16 mouse cellular contexts compared by ENCODE assay signal in the genomic region with DNA sequence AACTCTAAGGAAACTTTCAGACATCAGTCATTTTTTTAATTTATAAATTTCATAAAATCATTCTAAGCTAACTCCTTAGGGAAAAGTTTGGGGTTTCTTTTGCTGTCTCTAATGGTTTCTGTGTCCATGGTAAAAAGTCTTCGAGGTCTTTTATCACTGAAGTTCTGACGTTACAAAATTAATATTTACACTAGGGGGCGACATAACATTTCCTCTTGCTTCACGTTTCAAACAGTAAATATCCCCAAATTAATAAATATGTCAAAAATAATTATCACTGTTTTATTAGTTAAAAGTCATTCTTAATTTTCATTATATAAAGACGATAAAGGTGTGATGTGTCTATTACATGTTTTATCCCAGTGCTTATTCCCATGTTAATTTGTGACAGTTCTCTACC. TPM values are rescaled to one million over a fixed set of nuclear protein-coding genes. Genes with fewer than 3 reads are reported as not detected.
DNase-seq lines count a peak whose midpoint lies in the region; ATAC-seq and TF ChIP-seq lines count a peak whose summit lies in the region.
"Had no signal": no experiment of that assay in that cellular context is flagged by ENCODE, and none has a peak within 500 bp of the region (broad histone marks: within the 10 kb centered on the region; RNA-seq: fewer than 3 reads in every experiment).

No protein-coding gene starts in this region.

- ATAC-seq in cerebellum, adult (ENCODE audit: insufficient number of reproducible peaks, low FRiP score, low TSS enrichment): no peak
- ATAC-seq in intestine, postnatal 0 days: no peak
- ATAC-seq in intestine, embryonic 16.5 days: no peak
- ATAC-seq in midbrain, postnatal 0 days (ENCODE audit: low FRiP score): no peak
- ATAC-seq in midbrain, embryonic 15.5 days (replicated peaks): no peak
- ATAC-seq in kidney, embryonic 16.5 days (ENCODE audit: low FRiP score, low TSS enrichment): no peak

- H3K27me3 ChIP-seq in intestine, postnatal 0 days (replicated peaks; ENCODE audit: control insufficient read depth, insufficient read depth, low read length): no peaks in the 10 kb centered on the region
- no peaks in the 10 kb centered on the region for H3K27me3 ChIP-seq in intestine, embryonic 16.5 days (replicated peaks; ENCODE audit: control insufficient read depth, insufficient read depth, low read length)
- H3K27me3 ChIP-seq in midbrain, postnatal 0 days (ENCODE audit: insufficient read depth, low read length): no peaks in the 10 kb centered on the region
- H3K27me3 ChIP-seq in midbrain, embryonic 15.5 days (replicated peaks): no peaks in the 10 kb centered on the region
- no peaks in the 10 kb centered on the region for H3K27me3 ChIP-seq in kidney, embryonic 16.5 days (ENCODE audit: insufficient read depth, low read length)

- H3K4me3 ChIP-seq in intestine, postnatal 0 days (ENCODE audit: low read depth, low read length): no peak overlapping the region
- no peak overlapping the region for H3K4me3 ChIP-seq in intestine, embryonic 16.5 days (ENCODE audit: low read length)
- H3K4me3 ChIP-seq in midbrain, postnatal 0 days (ENCODE audit: low read depth, low read length): no peak overlapping the region
- no peak overlapping the region for H3K4me3 ChIP-seq in midbrain, embryonic 15.5 days
- no peak overlapping the region for H3K4me3 ChIP-seq in kidney, embryonic 16.5 days (ENCODE audit: low read length)

- no peak overlapping the region for H3K9ac ChIP-seq in intestine, postnatal 0 days (ENCODE audit: low read depth, low read length)
- H3K9ac ChIP-seq in intestine, embryonic 16.5 days (ENCODE audit: low read depth, low read length): no peak overlapping the region
- no peak overlapping the region for H3K9ac ChIP-seq in midbrain, postnatal 0 days (replicated peaks; ENCODE audit: low read length, poor library complexity, severe bottlenecking)
- no peak overlapping the region for H3K9ac ChIP-seq in midbrain, embryonic 15.5 days
- H3K9ac ChIP-seq in kidney, embryonic 16.5 days (replicated peaks; ENCODE audit: low read length): no peak overlapping the region

- TF ChIP-seq CTCF in intestine, postnatal 0 days (IDR thresholded peaks at IDR 0.05; ENCODE audit: low read depth): peak; percentile 54
- TF ChIP-seq CTCF in midbrain, postnatal 0 days (IDR thresholded peaks at IDR 0.05): peak; percentile 64

- WGBS in intestine, postnatal 0 days: 27% methylated on average over 5 of the region's 5 CpGs
- 28% methylated on average over 5 of the region's 5 CpGs for WGBS in intestine, embryonic 16.5 days
- 36% methylated on average over 5 of the region's 5 CpGs for WGBS in midbrain, postnatal 0 days
- 35% methylated on average over 5 of the region's 5 CpGs for WGBS in midbrain, embryonic 15.5 days
- whole genome bisulfite sequencing in kidney, embryonic 16.5 days: 31% methylated on average over 5 of the region's 5 CpGs

- H3K4me2 ChIP-seq in intestine, postnatal 0 days (replicated peaks; ENCODE audit: low read depth): no peak overlapping the region
- no peak overlapping the region for H3K4me2 ChIP-seq in intestine, embryonic 16.5 days (ENCODE audit: low read depth, low read length)
- no peak overlapping the region for H3K4me2 ChIP-seq in midbrain, postnatal 0 days (ENCODE audit: low read depth, low read length, poor library complexity, severe bottlenecking)
- H3K4me2 ChIP-seq in midbrain, embryonic 15.5 days: no peak overlapping the region
- no peak overlapping the region for H3K4me2 ChIP-seq in kidney, embryonic 16.5 days (replicated peaks; ENCODE audit: low read depth, low read length)

- H3K4me1 ChIP-seq in intestine, postnatal 0 days (replicated peaks; ENCODE audit: control insufficient read depth, insufficient read depth, low read length): no peaks in the 10 kb centered on the region
- no peaks in the 10 kb centered on the region for H3K4me1 ChIP-seq in intestine, embryonic 16.5 days (ENCODE audit: control insufficient read depth, insufficient read depth, low read length)
- H3K4me1 ChIP-seq in midbrain, postnatal 0 days (ENCODE audit: insufficient read depth, low read length): no peaks in the 10 kb centered on the region
- no peaks in the 10 kb centered on the region for H3K4me1 ChIP-seq in midbrain, embryonic 15.5 days
- no peaks in the 10 kb centered on the region for H3K4me1 ChIP-seq in kidney, embryonic 16.5 days (ENCODE audit: insufficient read depth, low read length)

- peak; percentile 49 for DNase-seq in cerebellum, adult 9-10 months
- DNase-seq in midbrain, postnatal 0 days (ENCODE audit: low spot score): peak; percentile 57
- DNase-seq in right cerebral cortex, adult 2 months (ENCODE audit: low spot score in 2 of 2): no peak
- DNase-seq: adrenal gland, adult 2 months; B cell, adult 2 months; heart, postnatal 4 days; kidney, adult 9 months; lung, adult 2 months had no signal

- H3K36me3 ChIP-seq in intestine, postnatal 0 days (ENCODE audit: control insufficient read depth, insufficient read depth): no peaks in the 10 kb centered on the region
- no peaks in the 10 kb centered on the region for H3K36me3 ChIP-seq in intestine, embryonic 16.5 days (ENCODE audit: control insufficient read depth, insufficient read depth, low read length)
- no peaks in the 10 kb centered on the region for H3K36me3 ChIP-seq in midbrain, postnatal 0 days (ENCODE audit: insufficient read depth, low read length)
- no peaks in the 10 kb centered on the region for H3K36me3 ChIP-seq in midbrain, embryonic 15.5 days (replicated peaks)
- no peaks in the 10 kb centered on the region for H3K36me3 ChIP-seq in kidney, embryonic 16.5 days (ENCODE audit: insufficient read depth, low read length)

- H3K27ac ChIP-seq in intestine, postnatal 0 days (ENCODE audit: low read depth, low read length): no peak overlapping the region
- no peak overlapping the region for H3K27ac ChIP-seq in intestine, embryonic 16.5 days (ENCODE audit: low read length)
- no peak overlapping the region for H3K27ac ChIP-seq in midbrain, postnatal 0 days (ENCODE audit: low read depth, low read length)
- H3K27ac ChIP-seq in midbrain, embryonic 15.5 days: no peak overlapping the region
- no peak overlapping the region for H3K27ac ChIP-seq in kidney, embryonic 16.5 days (ENCODE audit: low read length)

- no peaks in the 10 kb centered on the region for H3K9me3 ChIP-seq in intestine, postnatal 0 days (ENCODE audit: control insufficient read depth)
- H3K9me3 ChIP-seq in intestine, embryonic 16.5 days (ENCODE audit: control insufficient read depth, low read length): no peaks in the 10 kb centered on the region
- no peaks in the 10 kb centered on the region for H3K9me3 ChIP-seq in midbrain, postnatal 0 days (ENCODE audit: low read length)
- no peaks in the 10 kb centered on the region for H3K9me3 ChIP-seq in midbrain, embryonic 15.5 days
- no peaks in the 10 kb centered on the region for H3K9me3 ChIP-seq in kidney, embryonic 16.5 days (ENCODE audit: low read length)

RNA-seq across cellular contexts. Expression of gene Zfp804a, which starts 11.6 kb away (rescaled TPM):
- 1.4 and 1.6 TPM in 2 replicates for polyA plus RNA-seq in intestine, postnatal 0 days (2015; fragmentation: Nextera tagmentation; extraction: Ambion mirVana)
- 1.7 and 1.8 TPM in 2 replicates for polyA plus RNA-seq in intestine, embryonic 16.5 days (2015; fragmentation: Nextera tagmentation; extraction: Ambion mirVana)
- total RNA-seq in midbrain, postnatal 0 days (2014; rRNA removed): 13.1 and 15.2 TPM in 2 replicates
- polyA plus RNA-seq in midbrain, postnatal 0 days (2015; fragmentation: Nextera tagmentation; extraction: Ambion mirVana): 10.1 and 13.0 TPM in 2 replicates
- polyA plus RNA-seq in midbrain, embryonic 15.5 days (2015; fragmentation: Nextera tagmentation; extraction: Ambion mirVana): 8.3 and 9.7 TPM in 2 replicates
- polyA plus RNA-seq in kidney, embryonic 16.5 days (2015; fragmentation: Nextera tagmentation; extraction: Ambion mirVana): 0.20 and 0.21 TPM in 2 replicates
- total RNA-seq: common myeloid progenitor, adult 5-6 weeks; megakaryocyte-erythroid progenitor cell, adult 5-6 weeks had no signal
- polyA plus RNA-seq: lung, adult 2 months; spleen, adult 2 months had no signal

Comparison
In these comparisons a context has a peak if more than half of its experiments do, and no peak if none do; other contexts are left out.
1. DNase-seq: peak in cerebellum, adult 9-10 months (single experiment) and midbrain, postnatal 0 days (single experiment); none in right cerebral cortex, adult 2 months (0 of 2).